Mouse (Mus musculus): ENCODE measurements around the gene Drc3.

- no peak for TF ChIP-seq CTCF (conservative IDR thresholded peaks at IDR 0.05; ENCODE audit: low read length)
- TF ChIP-seq NANOG (IDR thresholded peaks at IDR 0.05; ENCODE audit: borderline replicate concordance, low read length) = no peak
- TF ChIP-seq POU5F1 (IDR thresholded peaks at IDR 0.05; ENCODE audit: borderline replicate concordance, low read length) = no peak
Observed at GRCm38 (mm10) chr11:60366239-60367019, 13.3 kb downstream of the Drc3 start.
